Mouse (Mus musculus) cerebellum, postnatal 14 days (tissue): ENCODE measurements at regions not wholly inside any gene's neighbourhood (a gene's known extent, or its start where the extent isn't known, plus 50 kb on each side); places are given as distances from the start of the nearest gene placed in this dataset.

Experiments
- DNase-seq, 2 experiments: peaks; one replicate each; pipeline ENCODE4 v3.0.0; 2021; ENCODE audit warnings: mixed read lengths in 2 of 2

GRCm38 (mm10) chr4:58660511-58660910 lies 106.8 kb upstream of the Lpar1 start:
- no peak for DNase-seq

DNA sequence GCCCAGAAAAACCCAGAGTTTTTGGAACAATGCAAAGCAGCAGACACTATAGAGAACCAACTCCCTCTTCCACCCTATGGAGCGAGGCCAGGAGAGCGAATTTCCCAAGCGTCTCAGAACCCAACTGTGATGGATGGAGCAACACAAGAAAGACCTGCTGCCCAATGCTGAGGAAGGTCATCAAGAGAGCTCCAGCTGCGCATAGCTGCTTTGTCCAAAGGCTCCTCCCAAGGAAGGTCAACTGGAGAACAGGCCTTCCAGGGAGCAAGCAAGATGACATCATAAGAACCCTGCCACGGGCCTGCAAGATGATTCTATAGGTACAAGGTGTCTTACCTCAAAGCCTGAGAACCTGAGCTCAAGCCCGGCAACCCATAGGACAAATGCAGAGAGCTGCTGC lies 104.5 kb upstream of the Lpar1 start:
- no peak for DNase-seq

DNA sequence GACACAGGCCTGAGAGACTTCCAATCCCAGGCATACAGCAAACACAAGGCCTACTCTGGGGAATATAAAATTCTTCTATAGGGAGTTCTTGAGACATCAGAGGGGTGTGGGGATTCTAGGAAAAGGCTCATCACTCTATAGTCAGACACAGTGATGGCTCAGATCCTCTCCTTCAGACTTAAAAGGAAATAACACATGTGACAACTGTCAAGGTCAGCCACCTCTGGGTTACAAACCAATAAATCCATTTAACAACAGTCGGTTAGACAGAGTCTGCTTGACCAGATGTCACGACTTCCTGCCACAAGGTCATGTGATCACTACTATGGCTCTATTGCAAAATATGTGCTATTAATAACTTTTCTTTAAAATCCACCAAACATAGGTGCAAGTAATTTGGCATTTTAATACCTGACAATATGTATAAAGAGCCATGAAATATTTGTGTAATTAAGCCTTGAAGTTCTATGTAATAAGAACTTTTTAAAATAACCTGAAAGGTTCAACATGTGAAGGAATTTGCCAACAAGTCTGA lies 94.1 kb upstream of the Lpar1 start:
- no peak for DNase-seq

DNA sequence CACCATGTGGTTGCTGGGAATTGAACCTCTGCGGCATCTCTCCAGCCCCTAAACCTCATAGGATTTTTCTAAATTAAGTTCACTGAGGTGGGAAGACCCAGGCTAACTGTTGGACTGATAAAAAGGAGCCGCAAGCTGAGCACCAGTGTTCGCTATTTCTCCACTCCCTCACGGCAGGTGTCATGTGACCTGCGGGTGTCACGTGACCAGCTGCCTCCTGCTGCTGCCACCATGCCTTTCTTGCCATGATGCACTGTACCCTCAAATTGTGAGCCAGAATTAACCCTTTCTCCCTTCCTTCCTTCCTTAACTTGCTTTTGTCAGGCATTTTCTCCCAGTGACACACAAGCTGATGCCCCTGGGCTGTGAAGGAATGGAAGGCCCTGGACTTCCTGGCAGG lies 93.1 kb upstream of the Lpar1 start:
- no peak for DNase-seq

- no peak for DNase-seq
Observed at GRCm38 (mm10) chr4:58643371-58643770, 89.7 kb upstream of the Lpar1 start.

DNA sequence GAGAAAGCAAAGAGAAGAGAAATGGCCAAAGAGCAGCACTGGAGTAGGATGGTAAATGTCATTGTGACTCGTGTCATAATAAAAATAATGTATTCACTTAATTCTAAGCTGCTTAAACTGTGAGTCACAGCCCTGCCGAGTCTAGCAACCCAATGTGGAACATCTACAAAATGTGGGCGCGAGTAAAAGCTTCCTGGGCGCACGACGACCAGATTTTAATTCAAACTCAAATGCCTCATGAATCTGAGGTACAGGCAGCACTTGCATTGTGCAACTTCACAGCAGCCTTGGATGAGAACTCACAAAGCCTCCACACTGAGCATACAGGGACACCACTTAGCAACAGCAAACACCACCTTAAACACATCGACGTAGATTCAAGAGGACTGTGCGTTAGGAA lies 88.5 kb upstream of the Lpar1 start:
- DNase-seq = no peak

DNA sequence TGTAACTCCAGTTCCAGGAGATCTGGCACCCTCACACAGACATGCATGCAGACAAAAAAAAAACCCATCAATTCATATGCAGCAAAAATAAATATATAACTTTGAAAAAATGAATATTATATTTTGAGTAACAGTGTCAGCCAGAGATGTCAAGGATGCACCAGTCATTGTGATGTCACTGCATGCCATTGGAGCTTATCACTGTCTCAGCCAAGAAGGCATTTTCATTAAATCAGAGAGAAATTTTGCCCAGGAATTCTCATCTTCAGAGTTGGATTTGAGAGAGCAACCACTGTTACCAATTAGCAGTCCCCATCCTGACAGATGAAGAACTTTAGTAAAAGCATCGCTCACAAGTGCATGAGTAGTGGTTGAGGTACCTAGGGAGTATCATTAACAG lies 79.0 kb upstream of the Lpar1 start:
- DNase-seq = no peak

DNA sequence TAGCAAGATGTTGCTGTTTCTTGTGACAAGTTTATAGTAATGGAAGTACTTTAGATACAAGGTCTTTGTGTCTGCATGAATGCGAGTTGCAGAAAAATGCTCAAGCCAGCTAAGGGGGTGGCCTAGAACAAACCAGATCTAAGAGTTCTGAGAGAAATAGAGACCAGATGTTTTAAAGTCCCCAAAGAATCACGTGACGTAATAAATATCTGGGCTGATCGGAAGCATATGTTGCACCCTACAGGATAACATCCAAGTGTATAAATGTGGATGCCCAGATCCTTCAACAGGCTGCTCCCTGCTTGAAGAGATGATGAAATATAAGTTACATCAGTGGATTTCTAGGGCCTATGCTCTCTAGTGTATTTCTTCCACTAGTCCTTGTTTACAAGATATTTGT lies 77.7 kb upstream of the Lpar1 start:
- DNase-seq = no peak

- no peak for DNase-seq
Observed at GRCm38 (mm10) chr4:58627021-58627420, 73.3 kb upstream of the Lpar1 start.

DNA sequence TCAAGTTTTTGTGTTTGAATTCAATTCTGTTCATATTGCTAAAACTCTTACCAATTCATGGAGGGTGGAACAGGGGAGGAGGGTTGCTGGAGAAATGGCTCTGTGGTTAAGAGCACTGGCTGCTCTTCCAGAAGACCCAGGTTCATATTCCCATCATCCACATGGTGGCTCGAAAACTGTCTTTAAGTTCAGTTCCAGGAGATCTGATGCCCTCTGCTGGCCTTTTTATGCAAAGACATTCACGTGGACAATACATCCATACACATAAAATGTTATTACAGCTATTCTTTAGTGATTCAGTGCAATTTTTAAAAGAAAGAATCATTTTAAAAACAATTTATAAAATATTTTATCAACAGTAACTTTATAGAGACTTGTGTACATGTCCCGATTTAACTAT lies 70.4 kb upstream of the Lpar1 start:
- DNase-seq = no peak

GRCm38 (mm10) chr4:58620641-58621040 lies 66.9 kb upstream of the Lpar1 start:
- DNase-seq = no peak

DNA sequence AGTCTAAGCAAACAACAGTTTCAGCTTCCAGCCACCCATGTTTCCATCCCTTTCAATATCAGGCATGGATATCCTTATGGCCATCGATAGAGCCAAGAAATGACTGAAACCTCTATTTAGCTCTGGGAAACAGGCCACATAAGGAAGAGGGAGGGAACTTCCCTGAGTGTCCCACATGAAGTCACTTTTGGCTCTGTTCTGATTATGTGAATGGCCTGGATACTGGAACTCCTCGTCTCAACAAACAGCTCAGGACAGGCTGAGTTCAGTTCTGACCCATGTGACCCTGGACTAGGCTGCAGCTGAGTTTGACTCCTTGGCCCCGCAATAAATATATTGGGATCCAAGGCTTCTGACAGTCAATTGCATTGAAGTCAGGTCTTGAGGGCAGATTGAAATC lies 63.6 kb upstream of the Lpar1 start:
- no peak for DNase-seq

DNA sequence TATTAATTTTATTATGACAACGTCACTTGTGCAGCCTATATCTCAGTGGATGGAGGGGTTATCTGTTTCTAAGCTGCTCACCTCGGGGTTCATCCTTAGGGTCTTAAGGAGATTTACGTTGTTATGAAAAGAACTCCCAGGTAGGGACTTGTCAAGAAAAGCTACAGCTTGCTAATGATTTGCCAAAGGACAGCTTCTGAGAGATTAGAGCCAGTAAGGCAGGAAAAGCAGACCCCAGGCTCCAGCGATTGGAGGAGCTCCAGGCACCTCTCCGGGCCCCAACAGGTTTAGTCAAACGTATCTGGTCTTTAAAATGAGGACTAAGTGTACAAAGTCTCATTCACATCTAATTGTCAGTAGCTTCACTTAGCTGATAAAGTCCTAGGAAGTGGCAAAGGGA lies 59.8 kb upstream of the Lpar1 start:
- DNase-seq = no peak

GRCm38 (mm10) chr4:58613022-58613421 lies 59.3 kb upstream of the Lpar1 start:
- no peak for DNase-seq

DNA sequence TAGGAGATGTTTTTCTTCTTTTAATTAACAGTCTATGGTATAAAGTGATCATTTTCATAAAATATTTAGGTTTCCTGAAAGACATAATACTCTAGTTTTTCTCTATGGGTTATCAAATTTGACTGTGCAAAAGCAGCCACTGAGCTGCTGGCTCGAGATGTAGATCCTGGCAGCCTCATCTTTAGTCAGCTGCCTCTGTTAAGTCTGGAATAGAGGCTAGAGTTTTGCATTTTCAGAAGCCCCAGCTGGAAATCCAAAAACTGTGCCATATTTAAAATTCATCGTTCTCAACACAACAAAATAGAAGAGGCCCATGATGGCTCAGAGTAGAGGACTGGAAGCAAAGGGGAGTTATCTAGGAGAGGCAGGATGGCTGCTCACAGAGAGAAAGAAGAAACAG lies 53.8 kb upstream of the Lpar1 start:
- no peak for DNase-seq

- DNase-seq = no peak
Observed at GRCm38 (mm10) chr4:58605941-58606340, 52.2 kb upstream of the Lpar1 start.
